ENCODE assay signal across 12 mouse cellular contexts in the genomic region with DNA sequence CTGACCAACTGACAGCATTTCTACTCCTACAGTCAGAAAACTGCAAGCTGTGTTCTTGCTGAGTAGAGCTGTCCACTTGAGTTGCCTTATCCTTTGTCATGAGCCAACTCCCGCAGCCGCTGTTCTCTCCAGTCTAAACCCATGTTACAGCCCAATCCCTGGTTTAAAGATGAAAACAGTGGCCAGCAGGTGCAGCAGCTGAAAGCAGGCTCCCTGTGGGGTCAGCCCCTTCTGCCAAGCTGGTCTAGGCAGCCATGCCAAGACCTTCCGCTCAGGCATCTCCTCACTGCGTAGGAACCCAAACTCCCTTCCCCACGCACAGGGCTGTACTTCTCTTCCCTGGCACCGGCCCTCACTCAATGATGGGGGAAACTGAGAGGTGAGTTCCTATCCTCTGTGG.
DNase-seq lines count a peak whose midpoint lies in the region; ATAC-seq lines count a peak whose summit lies in the region.
"Had no signal": no experiment of that assay in that cellular context is flagged by ENCODE, and none has a peak within 500 bp of the region (broad histone marks: within the 10 kb centered on the region; RNA-seq: fewer than 3 reads in every experiment).

No protein-coding gene starts in this region.

- H3K4me2 ChIP-seq in neural tube, embryonic 13.5 days: no peak overlapping the region
- H3K4me2 ChIP-seq in forebrain, embryonic 15.5 days (replicated peaks): no peak overlapping the region
- no peak overlapping the region for H3K4me2 ChIP-seq in kidney, embryonic 15.5 days

- WGBS in neural tube, embryonic 13.5 days: 79% methylated on average over 6 of the region's 6 CpGs
- WGBS in forebrain, embryonic 15.5 days: 85% methylated on average over 6 of the region's 6 CpGs
- 88% methylated on average over 6 of the region's 6 CpGs for WGBS in kidney, embryonic 15.5 days

- H3K9me3 ChIP-seq in neural tube, embryonic 13.5 days: no peaks in the 10 kb centered on the region
- H3K9me3 ChIP-seq in forebrain, embryonic 15.5 days: no peaks in the 10 kb centered on the region
- H3K9me3 ChIP-seq in kidney, embryonic 15.5 days (replicated peaks): no peaks in the 10 kb centered on the region

- no peak overlapping the region for H3K4me3 ChIP-seq in neural tube, embryonic 13.5 days
- no peak overlapping the region for H3K4me3 ChIP-seq in forebrain, embryonic 15.5 days
- H3K4me3 ChIP-seq in kidney, embryonic 15.5 days (replicated peaks): no peak overlapping the region
- H3K4me3 ChIP-seq: left cerebral cortex, adult 2 months had no signal

- no peak for DNase-seq in neural tube, embryonic 10.5 days (ENCODE audit: extremely low spot score, low spot score)
- peak; percentile 84 for DNase-seq in cerebellum, adult 9-11 months
- DNase-seq in urinary bladder, postnatal 14 days (ENCODE audit: low spot score): no peak
- DNase-seq in gastrocnemius, postnatal 25 days: no peak
- DNase-seq: heart, postnatal 4 days; kidney, adult 2 months; liver, postnatal 0 days; lung, postnatal 36 days had no signal

- H3K4me1 ChIP-seq in neural tube, embryonic 13.5 days (replicated peaks): peaks cover 25% of the 10 kb centered on the region
- H3K4me1 ChIP-seq in forebrain, embryonic 15.5 days: peaks cover 29% of the 10 kb centered on the region
- H3K4me1 ChIP-seq in kidney, embryonic 15.5 days: peaks cover 14% of the 10 kb centered on the region

- no peak overlapping the region for H3K9ac ChIP-seq in neural tube, embryonic 13.5 days
- H3K9ac ChIP-seq in forebrain, embryonic 15.5 days (replicated peaks): no peak overlapping the region
- H3K9ac ChIP-seq in kidney, embryonic 15.5 days: no peak overlapping the region
- H3K9ac ChIP-seq: liver, postnatal 0 days had no signal

- no peaks in the 10 kb centered on the region for H3K27me3 ChIP-seq in neural tube, embryonic 13.5 days
- H3K27me3 ChIP-seq in forebrain, embryonic 15.5 days: no peaks in the 10 kb centered on the region
- no peaks in the 10 kb centered on the region for H3K27me3 ChIP-seq in kidney, embryonic 15.5 days

- no peaks in the 10 kb centered on the region for H3K36me3 ChIP-seq in neural tube, embryonic 13.5 days
- no peaks in the 10 kb centered on the region for H3K36me3 ChIP-seq in forebrain, embryonic 15.5 days
- no peaks in the 10 kb centered on the region for H3K36me3 ChIP-seq in kidney, embryonic 15.5 days

- no peak for ATAC-seq in neural tube, embryonic 13.5 days (ENCODE audit: low read depth)
- ATAC-seq in forebrain, embryonic 15.5 days (replicated peaks): 0 out of 2 replicates have a peak, but pooled peaks have one; percentile 20
- ATAC-seq in kidney, embryonic 15.5 days (replicated peaks; ENCODE audit: low FRiP score): no peak
- ATAC-seq: liver, postnatal 0 days had no signal

- peak overlapping the region; percentile 67 for H3K27ac ChIP-seq in neural tube, embryonic 13.5 days (replicated peaks)
- H3K27ac ChIP-seq in forebrain, embryonic 15.5 days (replicated peaks): peak overlapping the region; percentile 70
- no peak overlapping the region for H3K27ac ChIP-seq in kidney, embryonic 15.5 days
- H3K27ac ChIP-seq: left cerebral cortex, adult 2 months had no signal
